In genomic region chr14:37950212-37950876, GRCm38 (mm10) we compare ENCODE assay signal across 11 mouse cellular contexts.
DNase-seq lines count a peak whose midpoint lies in the region; ATAC-seq and TF ChIP-seq lines count a peak whose summit lies in the region.
"Had no signal": no experiment of that assay in that cellular context is flagged by ENCODE, and none has a peak within 500 bp of the region (broad histone marks: within the 10 kb centered on the region; RNA-seq: fewer than 3 reads in every experiment).

No protein-coding gene starts in this region.

- 0 out of 2 replicates have a peak, but pooled peaks have one; percentile 10 for TF ChIP-seq CTCF in lung, embryonic 14.5 days (IDR thresholded peaks at IDR 0.05; ENCODE audit: low read depth)
- TF ChIP-seq CTCF in lung, postnatal 0 days (IDR thresholded peaks at IDR 0.05): no peak

- no peaks in the 10 kb centered on the region for H3K4me1 ChIP-seq in lung, embryonic 14.5 days (ENCODE audit: insufficient read depth)
- H3K4me1 ChIP-seq in lung, postnatal 0 days (ENCODE audit: insufficient read depth, low read depth, low read length): no peaks in the 10 kb centered on the region
- H3K4me1 ChIP-seq in neural tube, embryonic 13.5 days (replicated peaks): no peaks in the 10 kb centered on the region

- no peaks in the 10 kb centered on the region for H3K9me3 ChIP-seq in lung, embryonic 14.5 days (ENCODE audit: low read depth, low read length)
- no peaks in the 10 kb centered on the region for H3K9me3 ChIP-seq in lung, postnatal 0 days (ENCODE audit: low read length)
- no peaks in the 10 kb centered on the region for H3K9me3 ChIP-seq in neural tube, embryonic 13.5 days

- no peak for TF ChIP-seq EP300 in lung, postnatal 0 days (IDR thresholded peaks at IDR 0.05)

- H3K9ac ChIP-seq in lung, embryonic 14.5 days: no peak overlapping the region
- H3K9ac ChIP-seq in lung, postnatal 0 days (replicated peaks; ENCODE audit: low read depth): no peak overlapping the region
- H3K9ac ChIP-seq in neural tube, embryonic 13.5 days: no peak overlapping the region
- H3K9ac ChIP-seq: liver, embryonic 14.5 days had no signal

- WGBS in lung, embryonic 14.5 days: 89% methylated on average over 2 of the region's 2 CpGs
- WGBS in lung, postnatal 0 days: 88% methylated on average over 2 of the region's 2 CpGs
- 86% methylated on average over 2 of the region's 2 CpGs for WGBS in neural tube, embryonic 13.5 days

- H3K36me3 ChIP-seq in lung, embryonic 14.5 days (ENCODE audit: insufficient read depth): no peaks in the 10 kb centered on the region
- H3K36me3 ChIP-seq in lung, postnatal 0 days (ENCODE audit: insufficient read depth, low read length): no peaks in the 10 kb centered on the region
- H3K36me3 ChIP-seq in neural tube, embryonic 13.5 days: no peaks in the 10 kb centered on the region

- DNase-seq in embryo, embryonic 10 days (ENCODE audit: low spot score): peak; percentile 8
- DNase-seq in embryo, embryonic 9.5 days (ENCODE audit: extremely low spot score): no peak
- DNase-seq in lung, embryonic 14.5 days: peak; percentile 1
- no peak for DNase-seq in lung, postnatal 0 days (ENCODE audit: low spot score)
- DNase-seq in ZHBTc4 (ENCODE audit: low read depth, low spot score): peak; percentile 3
- DNase-seq in heart, adult 8-10 months (ENCODE audit: low spot score): no peak
- DNase-seq: heart, postnatal 36 days; thymus, postnatal 36 days had no signal

- no peak overlapping the region for H3K27ac ChIP-seq in lung, embryonic 14.5 days (ENCODE audit: low read depth)
- no peak overlapping the region for H3K27ac ChIP-seq in lung, postnatal 0 days (ENCODE audit: low read length)
- H3K27ac ChIP-seq in neural tube, embryonic 13.5 days (replicated peaks): no peak overlapping the region
- H3K27ac ChIP-seq: liver, embryonic 14.5 days had no signal

- no peak overlapping the region for H3K4me2 ChIP-seq in lung, embryonic 14.5 days
- H3K4me2 ChIP-seq in lung, postnatal 0 days (replicated peaks; ENCODE audit: low read depth, low read length): no peak overlapping the region
- H3K4me2 ChIP-seq in neural tube, embryonic 13.5 days: no peak overlapping the region

- no peak for ATAC-seq in lung, embryonic 14.5 days (ENCODE audit: insufficient read depth)
- no peak for ATAC-seq in lung, postnatal 0 days
- ATAC-seq in neural tube, embryonic 13.5 days (ENCODE audit: low read depth): peak; percentile 89
- ATAC-seq in erythroblast, adult 5-6 weeks (replicated peaks; ENCODE audit: low FRiP score, poor library complexity, severe bottlenecking): no peak

- H3K4me3 ChIP-seq in lung, embryonic 14.5 days (ENCODE audit: low read depth, low read length): no peak overlapping the region
- H3K4me3 ChIP-seq in lung, postnatal 0 days (ENCODE audit: low read depth, low read length): no peak overlapping the region
- H3K4me3 ChIP-seq in neural tube, embryonic 13.5 days: no peak overlapping the region

- H3K27me3 ChIP-seq in lung, embryonic 14.5 days (ENCODE audit: insufficient read depth, low read length): no peaks in the 10 kb centered on the region
- no peaks in the 10 kb centered on the region for H3K27me3 ChIP-seq in lung, postnatal 0 days (replicated peaks; ENCODE audit: insufficient read depth, low read length)
- no peaks in the 10 kb centered on the region for H3K27me3 ChIP-seq in neural tube, embryonic 13.5 days

Comparison
In these comparisons a context has a peak if more than half of its experiments do, and no peak if none do; other contexts are left out.
1. DNase-seq: peak in embryo, embryonic 10 days (single experiment), lung, embryonic 14.5 days (single experiment) and ZHBTc4 (single experiment); none in embryo, embryonic 9.5 days (single experiment), lung, postnatal 0 days (single experiment) and heart, adult 8-10 months (single experiment).